Mouse (Mus musculus): ENCODE measurements around the gene Calcoco1. TPM values are rescaled to one million over a fixed set of nuclear protein-coding genes. Genes with fewer than 3 reads are reported as not detected.

Gene Calcoco1
- total and polyA plus RNA-seq, 3 experiments: 2.9 to 19.0 TPM; not detected in 1

- H3K9ac ChIP-seq (ENCODE audit: control insufficient read depth, low read depth, low read length, poor library complexity, severe bottlenecking): no peak overlapping the region
- H3K4me3 ChIP-seq (ENCODE audit: control insufficient read depth in 1 of 2, insufficient read depth in 1 of 2, low read depth in 2 of 2, low read length in 2 of 2): no peak overlapping the region
- TF ChIP-seq TBP (IDR thresholded peaks at IDR 0.05; ENCODE audit: low read depth, low read length) (no peak), MAZ (IDR thresholded peaks at IDR 0.05; ENCODE audit: low read depth, low read length) (no peak), ZMIZ1 (IDR thresholded peaks at IDR 0.05; ENCODE audit: low read depth, low read length) (no peak), POLR2AphosphoS5 (IDR thresholded peaks at IDR 0.05; ENCODE audit: borderline replicate concordance, low read depth, low read length) (no peak), TAL1 (IDR thresholded peaks at IDR 0.05; ENCODE audit: low read length) (no peak), KAT2A (conservative IDR thresholded peaks at IDR 0.05; ENCODE audit: low read depth, low read length) (no peak), E2F4 (IDR thresholded peaks at IDR 0.05; ENCODE audit: borderline replicate concordance, low read depth, low read length) (no peak), TCF12 (IDR thresholded peaks at IDR 0.05; ENCODE audit: low read depth, low read length) (no peak), ZC3H11A (IDR thresholded peaks at IDR 0.05; ENCODE audit: low read depth, low read length) (no peak), SIN3A (IDR thresholded peaks at IDR 0.05; ENCODE audit: low read length) (no peak), ZKSCAN1 (IDR thresholded peaks at IDR 0.05; ENCODE audit: low read depth, low read length) (no peak), HCFC1 (IDR thresholded peaks at IDR 0.05; ENCODE audit: low read depth, low read length) (no peak), SMC3 (IDR thresholded peaks at IDR 0.05; ENCODE audit: low read depth, low read length) (no peak), CTCF (IDR thresholded peaks at IDR 0.05 in 2 of 3, conservative IDR thresholded peaks at IDR 0.05 in 1 of 3; ENCODE audit: control insufficient read depth in 1 of 3, insufficient read depth in 1 of 3, low read depth in 2 of 3, low read length in 3 of 3, poor library complexity in 1 of 3, severe bottlenecking in 1 of 3) (no peak), MXI1 (IDR thresholded peaks at IDR 0.05; ENCODE audit: low read depth, low read length) (no peak)
- H3K27me3 ChIP-seq (ENCODE audit: control insufficient read depth in 1 of 2, insufficient read depth in 2 of 2, low read length in 2 of 2): no peaks in the 10 kb centered on the region; a peak in 1 of 4 replicates
- H3K27ac ChIP-seq (ENCODE audit: control insufficient read depth, low read depth, low read length): no peak overlapping the region
- DNase-seq (ENCODE audit: low read depth, low spot score): no peak
- H3K4me1 ChIP-seq (ENCODE audit: control insufficient read depth in 1 of 2, insufficient read depth in 2 of 2, low read length in 2 of 2): peaks cover 0 to 3% of the 10 kb centered on the region in 2 experiments; a peak in 1 of 4 replicates
- H3K79me2 ChIP-seq (ENCODE audit: control insufficient read depth, insufficient read depth, low read length, poor library complexity): no peaks in the 10 kb centered on the region
- H3K36me3 ChIP-seq (ENCODE audit: control insufficient read depth in 1 of 2, insufficient read depth in 2 of 2, low read length in 2 of 2): no peaks in the 10 kb centered on the region
- H3K9me3 ChIP-seq (replicated peaks; ENCODE audit: insufficient read depth, low read length): no peaks in the 10 kb centered on the region
Measured at GRCm38 (mm10) chr15:102705923-102706503, 16.0 kb downstream of the Calcoco1 start.

- H3K4me1 ChIP-seq (ENCODE audit: control insufficient read depth in 1 of 2, insufficient read depth in 2 of 2, low read length in 2 of 2): peaks cover 0 to 3% of the 10 kb centered on the region in 2 experiments; a peak in 1 of 4 replicates
- H3K9ac ChIP-seq (ENCODE audit: control insufficient read depth, low read depth, low read length, poor library complexity, severe bottlenecking): no peak overlapping the region
- no peaks in the 10 kb centered on the region for H3K79me2 ChIP-seq (ENCODE audit: control insufficient read depth, insufficient read depth, low read length, poor library complexity)
- DNase-seq (ENCODE audit: low read depth, low spot score): no peak
- no peaks in the 10 kb centered on the region for H3K9me3 ChIP-seq (replicated peaks; ENCODE audit: insufficient read depth, low read length)
- H3K27me3 ChIP-seq (ENCODE audit: control insufficient read depth in 1 of 2, insufficient read depth in 2 of 2, low read length in 2 of 2): no peaks in the 10 kb centered on the region; a peak in 1 of 4 replicates
- H3K36me3 ChIP-seq (ENCODE audit: control insufficient read depth in 1 of 2, insufficient read depth in 2 of 2, low read length in 2 of 2): no peaks in the 10 kb centered on the region
- H3K27ac ChIP-seq (ENCODE audit: control insufficient read depth, low read depth, low read length): no peak overlapping the region
- no peak overlapping the region for H3K4me3 ChIP-seq (ENCODE audit: control insufficient read depth in 1 of 2, insufficient read depth in 1 of 2, low read depth in 2 of 2, low read length in 2 of 2)
- TF ChIP-seq CHD2 (IDR thresholded peaks at IDR 0.05; ENCODE audit: low read length) (no peak), TCF12 (IDR thresholded peaks at IDR 0.05; ENCODE audit: low read depth, low read length) (no peak), ZMIZ1 (IDR thresholded peaks at IDR 0.05; ENCODE audit: low read depth, low read length) (no peak), EP300 (IDR thresholded peaks at IDR 0.05; ENCODE audit: low read depth in 1 of 2, low read length in 2 of 2) (no peak), ZKSCAN1 (IDR thresholded peaks at IDR 0.05; ENCODE audit: low read depth, low read length) (no peak), KAT2A (conservative IDR thresholded peaks at IDR 0.05; ENCODE audit: low read depth, low read length) (no peak), NRF1 (IDR thresholded peaks at IDR 0.05; ENCODE audit: insufficient read depth, low read depth, low read length, poor library complexity, severe bottlenecking) (no peak), MEF2A (IDR thresholded peaks at IDR 0.05; ENCODE audit: extremely low read depth, insufficient replicate concordance, low read depth, low read length, poor library complexity, severe bottlenecking) (no peak), JUND (IDR thresholded peaks at IDR 0.05; ENCODE audit: low read depth, low read length) (no peak), ELF1 (IDR thresholded peaks at IDR 0.05; ENCODE audit: low read depth, low read length) (no peak), USF2 (IDR thresholded peaks at IDR 0.05; ENCODE audit: borderline replicate concordance in 1 of 2, insufficient read depth in 1 of 2, low read depth in 1 of 2, low read length in 2 of 2) (no peak), ZC3H11A (IDR thresholded peaks at IDR 0.05; ENCODE audit: low read depth, low read length) (no peak), MYC (IDR thresholded peaks at IDR 0.05; ENCODE audit: low read depth, low read length) (no peak), RAD21 (IDR thresholded peaks at IDR 0.05; ENCODE audit: low read depth, low read length) (no peak), MAZ (IDR thresholded peaks at IDR 0.05; ENCODE audit: low read depth, low read length) (no peak)
Measured at GRCm38 (mm10) chr15:102705226-102705894, 16.6 kb downstream of the Calcoco1 start.

All from MEL (cell line).